Mouse (Mus musculus): ENCODE results near the gene Abcc8.

DNA sequence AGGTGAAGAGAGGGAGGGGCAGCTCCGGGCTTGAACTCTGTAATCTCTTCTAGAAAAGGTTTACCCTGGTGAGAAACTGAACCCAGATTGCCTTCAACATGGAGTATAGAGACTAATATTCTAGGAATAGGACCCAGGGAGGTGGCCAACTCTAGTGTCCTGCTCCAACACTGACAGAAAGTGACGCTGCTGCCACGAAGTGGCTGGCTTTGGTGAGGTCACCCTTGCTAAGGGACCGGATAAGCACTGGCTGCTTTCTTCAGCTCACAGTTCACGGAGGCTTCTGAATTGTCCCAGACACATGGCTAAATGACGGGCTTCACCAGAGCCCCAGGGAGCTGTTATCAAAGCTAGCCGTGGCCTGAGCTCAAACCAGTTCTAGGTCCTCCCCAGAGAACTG, 46.0 kb downstream of the Abcc8 start:
- TF ChIP-seq CTCF (IDR thresholded peaks at IDR 0.05; ENCODE audit: control insufficient read depth, insufficient read depth, insufficient replicate concordance, low read depth, low read length) (no peak), POLR2A (IDR thresholded peaks at IDR 0.05; ENCODE audit: control insufficient read depth, low read depth, low read length) (no peak)

All from testis, adult 2 months (tissue).